Mouse (Mus musculus): ENCODE data around the gene Zbtb43. TPM values are rescaled to one million over a fixed set of nuclear protein-coding genes. Genes with fewer than 3 reads are reported as not detected.

The Zbtb43 gene
- total RNA-seq, 2 experiments from 2014 or later, result 16.2 to 16.6 TPM

DNA sequence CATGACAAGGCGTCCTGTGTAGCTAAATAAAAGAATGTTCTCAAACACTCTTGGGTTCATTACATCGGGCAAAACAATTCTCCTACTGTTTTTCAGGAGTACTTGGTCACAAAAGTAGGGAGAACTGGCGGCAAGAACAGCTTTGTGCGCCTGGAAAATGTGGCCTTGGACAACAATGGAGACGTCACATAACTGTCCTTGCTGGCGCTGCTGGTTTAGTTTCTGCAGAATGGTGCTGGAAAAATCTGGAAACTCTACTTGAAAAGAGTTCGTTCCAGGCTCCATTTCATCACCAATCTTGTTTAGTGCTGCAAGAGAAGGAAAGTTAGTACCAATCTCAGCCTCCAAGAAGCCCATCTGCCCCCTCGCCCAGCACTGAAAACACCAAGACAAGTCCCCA lies 13.5 kb downstream of the Zbtb43 start:
- no peak for DNase-seq

DNA sequence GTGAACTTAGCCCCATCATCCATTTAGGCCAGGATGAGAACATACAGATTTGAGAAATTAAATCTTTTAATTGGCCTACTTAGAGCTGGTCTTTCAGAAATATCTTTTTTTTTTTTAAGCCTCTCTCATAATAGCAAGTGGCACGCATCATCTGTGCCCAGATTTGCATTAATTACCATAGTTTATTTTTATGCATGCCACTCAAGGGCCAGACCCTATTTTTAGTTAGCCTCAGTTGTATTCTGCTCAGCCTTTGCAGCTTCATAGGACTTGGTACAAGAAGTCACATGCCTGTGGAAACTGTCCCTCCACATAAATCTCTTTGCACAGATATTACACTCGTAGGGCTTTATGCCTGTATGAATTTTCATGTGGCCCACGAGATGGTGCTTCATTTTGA lies 14.9 kb downstream of the Zbtb43 start:
- DNase-seq, result no peak

- DNase-seq, result no peak
These were observed 15.6 kb downstream of the Zbtb43 start for GRCm38 (mm10) chr2:33452721-33453120.

DNA sequence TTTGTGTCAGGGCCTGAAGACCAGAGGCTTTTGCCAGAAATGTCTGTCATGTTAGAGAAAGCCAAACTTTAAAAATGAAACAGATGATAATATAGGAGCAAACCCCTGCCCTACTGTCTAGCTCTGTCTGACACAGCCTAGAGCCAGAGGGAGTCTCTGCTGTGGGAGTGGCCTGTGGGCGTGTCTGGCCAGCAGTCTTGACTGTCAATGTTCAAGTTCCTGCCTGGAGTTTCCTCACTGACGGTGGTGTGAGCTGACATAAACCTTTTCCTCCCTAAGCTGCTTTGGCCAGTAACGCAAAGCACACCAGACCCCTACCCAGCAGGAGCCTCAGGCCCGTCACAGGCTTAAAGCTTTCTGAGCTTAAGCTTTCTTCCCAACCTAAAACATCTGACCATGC lies 16.2 kb downstream of the Zbtb43 start:
- DNase-seq, result peak; percentile 52 to 57

DNA sequence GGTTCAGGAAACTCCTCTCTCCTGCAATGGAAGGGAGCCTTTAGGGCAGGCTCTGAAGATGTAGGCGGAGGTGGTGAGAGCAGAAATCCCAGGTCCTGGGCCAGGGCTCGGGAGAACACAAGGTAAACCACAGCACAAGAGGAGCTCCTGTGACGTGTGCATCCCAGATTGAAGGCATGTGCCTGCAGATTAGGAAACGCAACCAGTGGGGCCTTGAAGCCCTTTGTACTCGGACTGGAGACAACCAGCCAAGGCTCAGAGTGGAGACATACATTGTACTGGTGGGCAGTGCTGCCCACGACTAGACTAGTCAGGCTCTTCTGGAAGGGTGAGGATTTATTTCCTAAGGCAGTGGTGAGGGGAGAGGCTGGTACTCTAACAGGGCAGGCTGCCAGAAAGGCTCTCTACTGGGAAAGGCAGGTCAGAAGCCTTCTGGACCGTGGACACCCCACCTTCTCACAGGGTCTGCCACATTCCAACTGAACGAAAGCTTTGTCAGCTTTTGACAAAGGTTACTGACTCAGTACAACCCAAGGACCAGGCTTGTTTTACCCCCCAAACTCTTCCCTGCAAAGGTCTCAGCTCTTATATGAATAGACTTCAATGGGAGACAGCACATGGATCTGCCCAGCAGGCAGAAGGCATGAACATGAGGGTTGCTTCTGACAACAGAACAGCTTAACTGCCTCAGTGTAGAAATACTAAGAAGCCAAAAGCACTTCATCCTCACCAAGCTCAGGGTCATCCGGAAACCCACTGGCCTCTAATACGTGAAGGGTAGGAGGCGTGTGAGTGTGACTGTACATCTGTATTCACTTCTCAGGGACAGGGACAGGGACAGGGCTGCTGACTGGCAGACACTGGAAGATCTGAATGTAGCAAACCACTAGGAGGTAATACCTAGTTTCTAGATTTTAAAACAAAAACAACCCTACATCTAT lies 17.1 kb downstream of the Zbtb43 start:
- no peak for DNase-seq

GRCm38 (mm10) chr2:33449119-33449873 lies 19.1 kb downstream of the Zbtb43 start:
- DNase-seq, result no peak

DNA sequence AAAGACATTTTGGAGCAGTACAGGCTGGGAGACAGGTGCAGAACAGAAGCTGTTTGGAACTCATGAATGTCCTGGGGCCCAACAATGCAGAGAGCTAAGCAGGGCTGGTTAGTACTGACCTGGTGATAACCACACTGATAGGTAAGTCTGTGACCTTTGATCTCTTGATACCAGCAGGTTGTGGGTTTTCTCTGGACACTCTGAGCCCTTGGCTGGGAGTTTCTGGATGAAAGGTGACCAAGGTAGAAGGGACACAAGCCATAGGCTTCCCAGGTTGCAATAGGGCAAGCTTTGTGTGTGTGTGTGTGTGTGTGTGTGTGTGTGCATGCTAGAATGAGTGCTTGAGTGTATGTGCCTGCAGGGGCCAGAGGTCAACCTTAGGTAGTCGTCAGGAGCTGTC lies 21.6 kb downstream of the Zbtb43 start:
- no peak for DNase-seq

GRCm38 (mm10) chr2:33445741-33446140 lies 22.6 kb downstream of the Zbtb43 start:
- DNase-seq, result no peak

DNA sequence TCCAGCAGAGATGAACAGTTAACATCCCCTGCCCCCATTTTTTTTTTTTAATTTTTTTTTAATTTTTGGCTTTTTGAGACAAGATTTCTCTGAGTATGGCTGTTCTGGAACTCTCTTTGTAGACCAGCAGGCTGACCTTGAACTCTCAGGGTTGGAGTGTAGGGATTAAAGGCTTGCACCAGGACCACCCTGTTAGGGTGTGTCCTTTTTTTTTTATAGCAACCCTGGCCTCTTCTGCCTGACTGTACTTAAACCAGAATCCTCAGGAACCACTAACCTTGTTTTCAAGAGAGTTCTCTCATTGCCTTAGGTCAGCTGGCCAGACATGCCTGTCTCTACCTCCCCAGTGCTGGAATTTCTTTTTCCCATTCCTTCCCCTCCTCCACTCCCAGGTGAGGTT lies 23.5 kb downstream of the Zbtb43 start:
- no peak for DNase-seq

DNA sequence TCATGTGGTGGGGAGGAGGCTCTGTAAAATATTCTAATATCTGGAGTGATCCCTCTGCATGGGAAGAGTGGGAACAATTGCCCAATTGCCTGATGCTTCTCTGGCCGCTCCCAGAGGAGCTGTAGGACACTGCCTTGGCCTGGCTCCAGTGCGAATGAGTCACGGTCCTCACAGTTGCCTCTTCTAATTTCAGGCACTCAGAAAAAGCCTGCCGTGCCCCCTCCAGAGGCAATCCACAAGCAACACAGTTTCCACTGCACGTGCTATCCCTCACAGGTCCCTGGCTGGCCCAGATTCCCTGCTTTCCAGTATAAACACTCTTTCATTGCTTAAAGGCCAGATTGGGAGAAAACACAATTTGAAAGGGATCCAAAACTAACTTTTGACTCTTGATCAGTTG lies 24.0 kb downstream of the Zbtb43 start:
- DNase-seq, result peak; percentile 95

DNA sequence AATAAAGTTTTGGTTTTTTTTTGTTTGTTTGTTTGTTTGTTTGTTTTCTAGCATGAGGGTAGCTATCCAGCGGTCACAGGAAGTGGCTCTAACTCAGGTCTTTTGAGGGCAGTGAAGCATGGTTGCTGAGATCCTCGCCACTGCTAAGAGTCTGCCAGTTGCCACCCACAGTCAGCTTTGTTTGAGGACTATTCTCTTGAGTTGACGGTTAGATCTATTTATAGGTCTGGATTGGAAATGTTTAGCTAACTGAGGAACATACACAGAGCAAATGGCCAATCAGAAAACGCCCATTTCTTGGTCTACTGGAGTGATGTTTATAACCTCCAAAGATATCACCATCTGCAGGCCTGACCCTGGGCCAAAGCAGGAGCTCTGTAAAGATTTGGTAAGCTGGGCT lies 25.7 kb downstream of the Zbtb43 start:
- DNase-seq, result no peak

DNA sequence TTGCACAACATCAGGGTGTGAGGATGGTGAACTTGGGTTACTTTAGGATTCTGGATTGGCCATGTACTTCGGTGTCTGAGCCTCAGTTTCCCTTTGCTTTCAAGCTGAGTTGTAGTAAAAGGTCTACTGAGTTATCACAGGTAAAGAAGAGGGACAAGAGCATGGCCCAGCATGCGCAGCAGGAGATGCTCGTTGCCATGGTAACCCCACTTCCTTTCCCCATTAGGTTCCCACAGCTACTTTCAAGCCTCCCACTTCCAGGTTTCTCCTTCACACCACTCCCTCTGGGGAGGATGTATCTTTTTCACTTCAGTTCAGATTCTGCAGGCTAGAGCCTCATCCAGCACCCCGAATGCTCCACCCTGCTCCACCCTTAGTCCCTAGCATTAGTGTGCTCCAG lies 27.5 kb downstream of the Zbtb43 start:
- no peak for DNase-seq

- DNase-seq, result no peak
These were observed 28.2 kb downstream of the Zbtb43 start for GRCm38 (mm10) chr2:33439980-33440670.

DNA sequence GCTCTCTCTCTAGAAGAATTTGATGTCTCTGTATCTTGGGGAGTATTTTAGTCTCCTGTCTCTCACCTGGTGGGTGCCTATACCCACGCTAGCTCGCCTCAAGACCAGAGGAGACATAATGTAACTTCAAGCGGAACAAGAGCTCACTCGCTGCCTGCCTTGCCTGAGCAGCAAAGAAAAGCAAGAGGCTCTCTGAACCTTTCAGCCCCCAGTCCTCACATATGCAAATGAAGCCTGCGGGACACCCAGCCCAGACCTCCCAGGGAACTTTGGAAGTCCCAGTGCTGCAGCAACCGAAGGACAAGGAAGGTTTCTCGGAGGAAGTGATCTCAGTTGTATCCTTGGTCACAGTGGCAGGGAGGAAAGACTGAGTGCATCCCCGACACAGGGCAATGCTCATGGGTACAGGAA lies 28.9 kb downstream of the Zbtb43 start:
- DNase-seq, result no peak

- DNase-seq, result no peak
These were observed 30.0 kb downstream of the Zbtb43 start for GRCm38 (mm10) chr2:33438377-33438776.

DNA sequence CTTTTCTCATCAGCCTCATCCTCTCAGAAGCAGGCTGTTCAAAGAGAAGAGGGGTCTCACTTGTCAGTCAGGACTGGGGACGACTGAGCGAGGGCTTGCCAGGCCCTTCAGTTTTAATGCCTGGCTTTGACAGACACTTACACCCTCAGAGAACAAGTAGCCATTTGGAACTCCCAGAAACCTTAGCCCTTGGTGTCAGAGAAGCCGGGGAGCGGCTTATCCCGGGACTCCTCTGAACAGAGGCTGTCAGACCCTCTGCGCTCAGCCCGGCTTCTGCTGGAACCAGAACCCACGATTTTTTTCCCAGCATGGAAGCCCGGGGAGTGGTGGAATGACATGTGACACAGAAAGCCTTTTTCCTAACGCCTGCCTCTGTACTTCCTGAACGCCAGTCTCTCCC lies 31.2 kb downstream of the Zbtb43 start:
- DNase-seq, result no peak

GRCm38 (mm10) chr2:33436035-33436580 lies 32.3 kb downstream of the Zbtb43 start:
- no peak for DNase-seq

DNA sequence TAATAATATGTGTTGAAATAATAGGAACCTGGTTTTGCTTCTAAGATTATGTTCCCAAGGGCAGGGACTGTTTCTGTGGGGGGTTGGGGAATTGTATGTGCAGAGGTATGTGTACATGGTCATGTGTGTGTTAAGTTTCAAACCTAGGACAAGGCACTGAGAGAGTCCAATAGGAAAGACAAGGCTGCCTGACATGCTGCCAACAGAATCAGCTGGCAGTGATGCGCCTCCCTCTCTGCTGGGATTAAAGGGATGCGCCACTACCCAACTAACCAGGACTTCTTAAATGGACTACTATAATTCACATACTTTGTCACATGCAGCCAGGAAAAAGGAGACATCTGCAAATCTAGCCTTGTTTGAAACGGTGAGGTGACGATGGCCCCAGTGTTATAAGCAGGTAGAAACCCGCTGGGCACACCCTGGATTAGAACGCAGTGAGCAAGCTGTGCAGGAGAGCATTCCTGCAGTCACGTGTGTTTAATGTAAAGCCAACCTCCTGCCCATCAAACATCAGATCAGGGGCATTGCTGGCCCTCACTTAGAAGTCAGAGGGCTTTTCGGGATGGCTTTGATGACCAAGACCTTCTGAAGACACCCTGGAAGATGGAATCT lies 33.2 kb downstream of the Zbtb43 start:
- DNase-seq, result no peak

GRCm38 (mm10) chr2:33432877-33433276 lies 35.5 kb downstream of the Zbtb43 start:
- DNase-seq, result peak; percentile 33 to 65

DNA sequence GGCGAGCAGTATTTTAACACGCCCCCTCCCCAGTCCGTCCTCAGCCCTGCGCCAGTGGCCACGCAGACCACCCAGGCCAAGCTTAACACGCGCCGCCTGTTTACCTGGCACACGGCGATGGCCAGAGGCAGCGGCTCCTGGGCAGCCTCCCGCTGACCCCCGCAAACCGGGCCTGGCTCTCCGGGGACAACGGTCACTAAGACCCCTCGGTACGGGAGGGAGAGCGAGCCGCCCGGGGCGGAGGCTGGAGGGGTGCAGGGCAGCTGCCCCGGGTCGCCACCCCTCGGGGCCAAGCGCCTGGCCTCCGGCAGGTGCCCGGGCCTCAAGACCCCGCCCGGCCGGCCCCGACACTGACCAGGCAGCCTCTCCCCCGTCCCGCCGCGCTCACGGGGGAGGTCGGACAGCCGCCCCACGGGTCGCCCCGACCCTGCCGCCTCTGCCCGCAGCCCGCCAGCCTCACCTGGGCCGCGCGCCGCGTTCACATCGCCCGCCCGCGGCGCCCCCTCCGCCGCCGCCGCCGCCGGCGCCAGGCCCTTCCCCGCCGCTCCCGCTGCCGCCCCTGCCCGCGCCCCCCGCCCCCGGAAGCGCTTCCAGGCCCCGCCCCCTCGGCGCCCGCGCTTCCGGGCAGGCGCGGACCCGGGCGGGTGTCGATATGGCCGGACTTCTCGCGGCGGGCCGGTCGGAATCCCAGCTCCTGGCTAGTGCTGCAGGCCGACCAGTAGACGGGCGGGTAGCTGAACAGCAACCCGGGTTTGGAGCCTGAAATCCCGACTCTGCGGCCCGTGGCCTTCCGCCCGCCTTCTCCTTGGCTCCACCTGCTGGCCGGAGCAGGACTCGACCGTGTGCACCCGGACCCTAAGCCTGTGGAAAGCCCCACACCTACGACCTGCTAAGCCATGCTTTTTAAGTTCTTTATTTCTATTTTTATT lies 37.3 kb downstream of the Zbtb43 start, which contains the start of gene Zbtb34:
Gene Zbtb34, minus strand, starts transcription at position 554 of the 929 bp plus-strand sequence.
- DNase-seq, result peak; percentile 68 to 83
